Mouse (Mus musculus) lung, postnatal 0 days (tissue): ENCODE data around the gene Gm49333.

Source experiments
- CTCF ChIP-seq: IDR thresholded peaks from 2 replicates; pipeline ENCODE4 v1.5.1; 2016; ENCODE audit warnings: antibody characterized with exemption, mild to moderate bottlenecking
- EP300 ChIP-seq: IDR thresholded peaks from 2 replicates; pipeline ENCODE4 v1.6.1; 2016; ENCODE audit warnings: antibody characterized with exemption, mild to moderate bottlenecking, control low read depth

GRCm38 (mm10) chr16:20651947-20652310 is 40.5 kb downstream of the Gm49333 start:
- TF ChIP-seq EP300 = no peak
- TF ChIP-seq CTCF = no peak
